Mouse (Mus musculus): ENCODE measurements around the gene Zc3h12c. TPM values are rescaled to one million over a fixed set of nuclear protein-coding genes. Genes with fewer than 3 reads are reported as not detected.

Zc3h12c gene
- 10 to 100 TPM; 12.1 to 13.6 (median 13.3) TPM for total RNA-seq (2022)

DNA sequence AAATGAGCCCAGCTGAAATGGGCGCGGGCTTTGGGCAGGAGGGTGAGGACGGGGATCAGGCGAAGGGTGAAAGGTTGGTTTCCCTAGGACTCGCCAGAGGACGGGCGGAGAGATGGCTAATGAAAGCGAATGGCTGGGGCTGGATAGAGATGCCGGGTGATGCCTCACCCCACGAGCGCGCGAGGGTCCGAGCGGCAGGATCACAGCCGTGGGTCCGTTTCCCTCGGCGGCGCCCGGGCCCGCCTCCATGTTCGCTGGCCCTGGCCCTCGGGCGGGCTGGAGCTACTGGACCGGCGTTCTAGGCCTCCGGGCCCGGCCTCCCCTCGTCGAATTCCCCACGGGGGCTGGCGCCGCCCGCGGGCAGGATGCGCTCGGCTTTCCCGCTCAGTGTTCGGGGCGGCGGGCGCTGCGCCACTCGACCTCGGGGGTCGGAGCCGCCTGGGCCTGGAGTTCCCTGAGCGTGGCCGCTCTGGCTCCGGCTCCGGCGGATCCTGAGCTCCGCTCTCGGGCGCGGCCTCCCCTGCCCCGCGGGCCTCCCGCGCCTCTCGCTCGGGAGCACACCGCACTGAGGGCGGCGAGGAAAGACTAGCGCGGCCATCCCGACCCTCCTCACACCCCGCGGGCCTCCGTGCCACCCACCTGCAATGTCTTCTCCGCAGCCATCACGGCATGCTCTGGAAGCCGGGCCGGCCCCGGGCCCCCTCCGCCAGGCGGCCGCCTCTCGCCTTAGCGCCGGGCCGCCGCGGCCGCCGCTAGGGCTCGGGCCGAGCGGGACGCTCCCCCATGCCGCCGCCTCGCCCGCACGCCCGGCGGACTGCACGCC lies at the start of gene Zc3h12c:
Zc3h12c (minus strand) TSS at position 710 of the 823 bp plus-strand sequence.
- DNase-seq (ENCODE audit: low spot score in 2 of 2) = peak; percentile 27 to 39

- no peak for DNase-seq (ENCODE audit: low spot score in 2 of 2)
These were observed 49.3 kb upstream of the Zc3h12c start for GRCm38 (mm10) chr9:52217636-52218035.

DNA sequence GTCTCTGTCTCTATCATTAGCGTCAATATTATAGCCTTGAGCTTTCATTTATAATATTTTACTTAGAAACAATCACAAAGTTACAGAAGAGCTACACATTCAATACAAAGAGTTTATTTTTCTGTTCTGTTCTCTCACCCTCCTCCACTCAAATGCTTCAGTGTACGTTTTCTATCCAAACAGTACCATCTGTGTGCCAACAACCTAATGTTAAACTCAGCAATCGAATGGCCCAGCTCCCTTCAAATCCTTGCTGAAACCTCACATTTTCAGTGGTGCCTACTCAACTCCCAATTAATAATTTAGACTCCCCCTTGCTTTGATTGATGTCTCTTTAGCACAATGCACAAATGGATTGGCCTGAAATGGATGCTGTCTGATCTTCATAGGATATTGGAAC lies 46.9 kb upstream of the Zc3h12c start:
- no peak for DNase-seq (ENCODE audit: low spot score in 2 of 2)

GRCm38 (mm10) chr9:52212416-52212815 lies 44.0 kb upstream of the Zc3h12c start:
- no peak for DNase-seq (ENCODE audit: low spot score in 2 of 2)

- DNase-seq (ENCODE audit: low spot score in 2 of 2) = no peak
These were observed 40.2 kb upstream of the Zc3h12c start for GRCm38 (mm10) chr9:52208510-52209030.

GRCm38 (mm10) chr9:52203189-52203588 lies 34.8 kb upstream of the Zc3h12c start:
- DNase-seq (ENCODE audit: low spot score in 2 of 2) = peak in 1 of 2 experiments; percentile 45

- DNase-seq (ENCODE audit: low spot score in 2 of 2) = no peak
These were observed 31.9 kb upstream of the Zc3h12c start for GRCm38 (mm10) chr9:52200271-52200670.

DNA sequence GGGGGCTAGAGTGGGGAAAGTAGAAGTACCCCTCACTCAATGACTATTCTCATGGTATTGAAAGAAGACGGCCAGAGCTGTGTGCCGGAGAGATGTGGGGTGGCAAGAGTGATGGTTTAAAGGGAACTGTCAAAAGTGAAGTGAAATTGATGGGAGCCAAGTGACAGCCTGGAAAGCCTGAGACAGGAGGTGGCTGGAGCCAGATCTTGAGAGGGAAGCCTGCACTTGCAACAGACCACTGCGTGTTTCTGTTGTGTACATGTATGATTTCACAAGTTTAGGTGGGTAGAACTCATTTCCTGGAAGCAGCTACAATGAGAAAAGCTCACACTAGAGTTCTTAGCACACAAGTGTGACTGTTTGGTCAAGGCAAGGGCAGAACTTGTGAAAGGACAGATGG lies 27.5 kb upstream of the Zc3h12c start:
- DNase-seq (ENCODE audit: low spot score in 2 of 2) = no peak

DNA sequence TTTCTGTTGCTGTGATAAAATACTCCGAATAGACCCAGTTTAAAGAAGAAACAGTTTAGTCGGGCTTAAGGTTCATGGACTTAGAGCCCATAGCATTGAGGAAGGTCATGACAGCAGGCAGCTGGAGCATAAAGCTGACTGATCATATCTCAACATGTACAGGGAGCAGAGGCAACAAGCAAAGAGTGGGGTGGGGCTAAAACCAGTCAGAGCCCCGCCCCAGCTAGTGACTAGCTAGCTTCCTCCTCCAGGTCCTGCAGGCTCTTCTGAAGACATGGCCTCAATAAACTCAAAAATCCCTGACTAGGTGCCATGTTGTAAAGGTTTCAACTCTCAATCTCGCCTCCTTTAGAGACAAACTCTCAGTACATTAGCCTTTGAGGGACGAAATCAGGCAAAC lies 25.5 kb upstream of the Zc3h12c start:
- DNase-seq (ENCODE audit: low spot score in 2 of 2) = no peak

GRCm38 (mm10) chr9:52190907-52191306 lies 22.5 kb upstream of the Zc3h12c start:
- no peak for DNase-seq (ENCODE audit: low spot score in 2 of 2)

DNA sequence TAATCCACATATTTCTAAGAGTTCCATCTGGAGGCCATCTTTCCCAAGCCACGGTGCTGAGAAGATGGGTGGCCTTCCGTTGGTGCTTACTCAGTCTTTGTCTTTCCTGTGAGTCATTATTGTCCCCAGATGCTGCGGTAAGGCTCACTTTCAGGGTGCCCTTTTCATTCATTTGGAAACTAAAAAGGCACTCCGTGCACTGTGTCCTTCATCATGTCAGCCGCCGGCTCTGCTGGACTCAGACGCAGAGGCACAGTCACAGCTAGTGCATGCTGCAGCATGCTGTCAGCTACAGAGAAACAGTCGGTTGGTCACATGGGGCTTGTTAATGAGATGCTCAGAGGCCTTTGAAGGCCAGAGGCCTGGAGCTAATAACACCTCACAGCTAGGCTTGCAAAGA lies 19.7 kb upstream of the Zc3h12c start:
- no peak for DNase-seq (ENCODE audit: low spot score in 2 of 2)

DNA sequence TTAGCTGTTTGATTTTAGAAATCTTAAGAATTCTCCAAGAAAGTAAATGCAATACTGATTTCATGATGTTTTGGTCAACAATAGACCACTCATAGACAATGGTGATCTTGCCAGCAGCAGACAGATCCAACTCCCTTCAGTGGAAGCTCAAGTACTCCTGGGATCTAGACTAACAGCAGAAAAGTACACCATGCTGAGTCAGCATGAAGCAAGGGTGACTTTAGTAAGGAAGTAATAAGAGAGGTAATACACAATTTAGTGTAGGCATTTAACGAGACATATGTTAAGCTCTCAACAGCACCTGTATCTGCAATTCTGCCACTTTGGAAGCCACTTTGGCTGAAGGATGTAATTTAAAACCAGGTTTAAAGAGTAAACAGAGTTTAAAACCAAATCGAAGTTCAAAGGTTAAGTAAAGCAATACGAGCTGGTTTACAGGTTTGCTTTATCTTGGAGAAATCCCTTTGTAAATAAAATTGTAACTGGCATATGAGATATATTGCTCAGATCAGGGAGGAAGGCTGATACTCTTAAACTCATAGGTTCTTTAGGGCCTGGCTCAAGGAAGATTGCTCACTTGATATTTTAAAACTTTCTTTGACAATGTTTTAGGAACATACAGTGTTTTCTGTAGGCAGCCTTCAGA lies 18.0 kb upstream of the Zc3h12c start:
- DNase-seq (ENCODE audit: low spot score in 2 of 2) = no peak

GRCm38 (mm10) chr9:52181419-52181818 lies 13.0 kb upstream of the Zc3h12c start:
- DNase-seq (ENCODE audit: low spot score in 2 of 2) = no peak

DNA sequence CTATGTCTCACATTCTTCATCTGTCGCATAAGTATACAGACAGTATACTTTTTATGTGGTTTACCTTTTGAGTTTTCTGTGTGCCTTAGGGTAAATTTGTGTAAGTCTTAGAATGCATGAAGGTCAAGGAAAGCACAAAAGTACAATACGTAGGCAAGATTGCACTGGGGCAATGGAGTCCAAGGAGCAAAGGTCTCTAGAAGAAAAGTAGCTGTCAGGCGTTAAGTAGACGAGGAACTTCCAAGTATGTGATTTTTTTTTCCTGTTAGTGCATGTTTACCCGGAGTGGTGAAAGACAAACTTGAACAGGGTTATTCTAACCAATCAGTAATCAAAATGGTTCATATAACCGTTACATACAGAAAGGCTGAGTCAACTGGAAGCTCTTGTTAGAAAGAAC lies 12.5 kb upstream of the Zc3h12c start:
- DNase-seq (ENCODE audit: low spot score in 2 of 2) = no peak

DNA sequence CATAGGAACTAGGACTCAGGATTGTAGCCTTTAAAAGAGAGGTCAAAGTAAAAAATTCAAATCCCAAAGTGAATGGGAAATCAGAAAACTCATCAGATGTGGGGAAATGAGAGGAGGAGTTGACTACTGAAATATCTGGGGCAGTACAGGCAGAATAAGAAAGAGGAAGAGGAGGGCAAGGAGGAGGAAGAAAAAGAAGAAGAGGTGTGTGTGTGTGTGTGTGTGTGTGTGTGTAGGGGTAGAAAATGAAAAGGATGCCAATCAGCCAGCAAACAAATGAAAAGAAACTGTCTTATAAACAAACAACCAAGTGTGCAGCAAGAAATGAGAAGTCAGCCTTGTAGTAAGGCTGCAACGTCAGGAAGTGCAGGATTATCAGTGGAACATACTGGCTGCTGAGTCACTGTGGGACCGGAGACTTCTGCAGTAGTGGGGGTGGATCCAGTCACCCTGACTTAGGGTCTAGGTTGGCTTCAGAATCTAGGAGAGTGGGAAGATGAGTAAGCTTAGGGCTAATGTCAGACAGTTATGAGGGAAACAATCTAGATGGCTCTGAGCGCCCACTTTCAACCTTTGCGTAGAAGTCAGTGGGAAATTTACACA lies 7.0 kb upstream of the Zc3h12c start:
- DNase-seq (ENCODE audit: low spot score in 2 of 2) = no peak

DNA sequence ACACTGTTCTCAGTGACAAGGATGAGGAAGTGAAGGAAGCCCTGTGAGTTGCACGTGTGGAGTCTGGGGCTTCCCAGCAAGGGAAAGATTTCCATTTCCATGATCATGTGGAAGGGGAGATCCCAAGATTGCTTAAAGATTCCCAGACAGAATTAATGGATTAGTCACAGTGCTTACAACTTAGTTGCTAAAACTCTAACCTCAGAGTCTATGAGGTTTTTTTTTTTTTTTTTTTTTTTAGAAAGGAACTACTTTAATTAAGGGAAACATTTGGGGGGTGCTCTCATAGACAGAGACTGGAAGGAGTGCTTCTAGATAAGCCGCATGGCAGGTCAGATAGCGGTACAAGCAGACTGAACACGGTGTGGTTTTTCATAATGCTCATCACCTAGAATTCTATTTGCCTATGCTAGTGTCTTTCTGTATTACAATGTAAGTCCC lies 6.3 kb upstream of the Zc3h12c start:
- DNase-seq (ENCODE audit: low spot score in 2 of 2) = no peak

DNA sequence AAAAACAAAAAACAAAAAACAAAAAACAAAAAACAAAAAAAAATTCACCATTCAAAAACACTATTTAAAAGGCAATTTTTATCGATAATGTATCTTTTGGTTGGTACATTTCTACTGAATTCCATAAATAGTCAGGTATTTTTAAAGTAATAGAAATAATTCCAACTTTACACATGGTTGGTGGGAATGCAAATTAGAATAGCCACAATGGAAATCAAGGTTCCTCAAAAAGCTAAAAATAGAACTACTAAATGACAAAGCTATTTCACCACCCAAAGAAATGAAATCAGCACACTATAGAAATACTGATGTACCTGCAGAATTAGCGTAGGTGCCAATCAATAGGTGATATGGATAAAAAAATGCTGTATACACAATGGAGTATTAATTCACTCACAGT lies 5.6 kb upstream of the Zc3h12c start:
- DNase-seq (ENCODE audit: low spot score in 2 of 2) = no peak

DNA sequence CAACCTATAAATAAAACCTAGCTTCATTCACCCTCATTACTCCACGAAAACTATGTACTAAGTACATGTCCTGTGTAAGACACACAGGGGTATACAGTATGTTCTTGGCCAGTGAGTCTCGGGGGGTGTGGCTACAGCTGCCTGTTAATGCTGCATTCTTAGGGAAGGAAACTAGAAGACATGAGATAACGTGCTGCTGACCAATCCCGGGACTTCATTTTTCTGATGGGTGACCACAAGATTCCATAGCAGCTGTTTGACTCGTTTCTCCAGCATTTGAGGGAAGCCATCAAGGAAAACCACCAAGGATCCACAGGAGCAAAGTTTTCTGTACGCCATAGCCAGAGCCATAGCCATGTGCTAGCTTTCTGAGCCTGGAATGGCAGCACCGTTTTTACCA lies 4.2 kb upstream of the Zc3h12c start:
- no peak for DNase-seq (ENCODE audit: low spot score in 2 of 2)

DNA sequence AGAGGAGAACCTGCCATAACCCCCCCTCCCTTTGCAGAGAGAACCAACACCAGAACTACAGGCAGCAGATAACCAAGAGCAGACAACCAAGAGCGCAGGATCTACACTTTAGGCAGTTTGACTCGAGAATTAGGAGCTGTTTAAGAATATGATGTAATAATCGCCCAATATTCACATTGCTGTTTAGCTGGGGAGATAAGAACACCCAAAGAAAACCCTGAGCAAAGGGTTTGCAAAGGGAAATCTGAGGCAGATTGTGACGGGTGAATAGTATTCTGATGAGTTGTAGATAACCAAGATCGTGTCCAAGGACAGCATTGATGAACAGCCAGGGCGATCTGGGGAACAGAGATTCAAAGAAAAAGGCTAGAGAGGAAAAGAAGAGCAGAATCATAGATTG lies 2.3 kb upstream of the Zc3h12c start:
- DNase-seq (ENCODE audit: low spot score in 2 of 2) = no peak

DNA sequence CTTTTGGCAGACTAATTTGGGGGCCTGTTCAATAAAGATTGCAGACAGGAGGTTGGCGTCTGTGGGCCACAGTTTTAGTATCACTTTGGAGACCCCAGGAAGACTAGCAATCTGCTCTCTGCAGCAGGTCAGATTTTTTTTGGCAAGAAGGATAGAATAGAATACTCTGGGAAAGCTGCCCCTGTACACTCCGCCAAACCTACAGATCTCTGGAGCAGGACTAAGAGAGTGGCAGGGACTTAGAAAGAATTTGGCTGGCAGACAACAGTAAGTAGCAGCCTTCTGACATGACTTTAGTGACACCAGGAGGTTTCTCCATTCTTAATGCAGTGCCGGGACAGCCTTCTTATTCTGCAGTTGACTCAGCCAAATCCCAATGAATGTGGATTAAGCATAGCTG lies 1.8 kb upstream of the Zc3h12c start:
- no peak for DNase-seq (ENCODE audit: low spot score in 2 of 2)

DNA sequence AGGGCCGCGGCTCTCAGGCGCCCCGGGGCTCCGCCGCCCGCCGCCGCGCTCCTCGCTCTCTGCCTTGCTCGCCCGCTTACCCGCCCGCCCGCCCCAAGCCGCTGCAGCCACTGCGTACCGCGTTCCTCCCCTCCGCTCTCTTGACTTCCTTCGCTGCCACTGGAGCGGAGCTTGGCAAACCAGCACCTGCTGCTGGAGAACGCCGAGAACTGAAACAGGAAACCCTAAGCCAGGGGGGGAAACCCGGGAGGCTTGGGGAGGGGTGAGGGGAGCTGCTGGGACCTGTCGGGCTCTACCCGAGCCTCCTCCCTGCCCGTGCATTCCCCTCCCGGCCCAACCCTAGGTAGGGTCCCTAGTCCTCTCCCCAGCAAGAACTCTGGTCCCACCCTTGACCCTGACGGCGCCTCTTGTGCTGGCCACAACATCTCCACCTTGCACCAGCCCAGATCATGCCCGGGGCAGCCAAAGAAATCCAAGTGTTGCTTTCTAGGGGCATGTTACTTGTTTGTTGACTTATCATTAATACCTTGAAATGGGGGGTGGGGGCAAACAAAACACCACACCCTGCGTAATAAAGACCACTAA lies 406 bp upstream of the Zc3h12c start:
- peak; percentile 56 to 62 for DNase-seq (ENCODE audit: low spot score in 2 of 2)

- peak in 1 of 2 experiments; percentile 42 for DNase-seq (ENCODE audit: low spot score in 2 of 2)
These were observed 888 bp downstream of the Zc3h12c start for GRCm38 (mm10) chr9:52167506-52167862.
